Mouse (Mus musculus) liver, embryonic 14.5 days (tissue): ENCODE results near the gene Troap. TPM values are rescaled to one million over a fixed set of nuclear protein-coding genes. Genes with fewer than 3 reads are reported as not detected.

Source experiments
- ATAC-seq: fragments of 200-750 bp; cut with Nextera tagmentation; 2 replicates; pipeline ENCODE4 v1.8.0; 2017; ENCODE audit warnings: moderate number of reproducible peaks, mild to moderate bottlenecking, moderate library complexity; ENCODE audit not compliant: insufficient read depth
- DNase-seq, 3 experiments: peaks; one replicate each; pipeline ENCODE4 v3.0.0-alpha.2; 2012 to 2013; ENCODE audit warnings: low read depth in 3 of 3, low spot score in 3 of 3
- H3K27ac ChIP-seq: fragments of 300-500 bp; sonication (generic); 2 replicates; pipeline ENCODE4 v1.5.1; 2014; ENCODE audit warnings: moderate library complexity, mild to moderate bottlenecking, control low read depth, inconsistent platforms
- H3K27me3 ChIP-seq: fragments of 300-500 bp; sonication (generic); 2 replicates; pipeline ENCODE4 v1.6.1; 2014; ENCODE audit warnings: mild to moderate bottlenecking, low read length, moderate library complexity; ENCODE audit not compliant: control insufficient read depth, insufficient read depth
- H3K36me3 ChIP-seq: fragments of 300-500 bp; sonication (generic); replicated peaks from 2 replicates; pipeline ENCODE4 v1.6.1; 2014; ENCODE audit warnings: low read depth; ENCODE audit not compliant: control insufficient read depth, insufficient read depth
- H3K4me1 ChIP-seq, 2 experiments: fragments of 200-500 bp in 1 of 2; fragments of 300-500 bp in 1 of 2; sonication (generic) in 1 of 2; replicated peaks; 2 replicates each; pipeline ENCODE4 v1.6.1; 2012 to 2014; ENCODE audit warnings: antibody characterized with exemption in 1 of 2, inconsistent platforms in 1 of 2, low read length in 1 of 2; ENCODE audit not compliant: control insufficient read depth in 2 of 2, insufficient read depth in 2 of 2
- H3K4me2 ChIP-seq: fragments of 300-500 bp; sonication (generic); 2 replicates; pipeline ENCODE4 v1.6.1; 2014; ENCODE audit warnings: low read depth, mild to moderate bottlenecking, control low read depth, moderate library complexity
- H3K4me3 ChIP-seq, 2 experiments: fragments of 200-500 bp in 1 of 2; fragments of 300-500 bp in 1 of 2; sonication (generic) in 1 of 2; 2 replicates each; pipeline ENCODE4 v1.5.1; 2012 to 2014; ENCODE audit warnings: low read depth in 2 of 2, low read length in 2 of 2, mild to moderate bottlenecking in 2 of 2, control low read depth in 1 of 2, inconsistent platforms in 1 of 2, moderate library complexity in 1 of 2; ENCODE audit not compliant: insufficient read depth in 1 of 2
- H3K9ac ChIP-seq: fragments of 300-500 bp; sonication (generic); replicated peaks from 2 replicates; pipeline ENCODE4 v1.6.1; 2014; ENCODE audit warnings: mild to moderate bottlenecking, control low read depth, moderate library complexity
- H3K9me3 ChIP-seq: fragments of 300-500 bp; sonication (generic); 2 replicates; pipeline ENCODE4 v1.6.1; 2016; ENCODE audit warnings: low read length, mixed read lengths; ENCODE audit not compliant: control insufficient read depth
- CTCF ChIP-seq: IDR thresholded peaks from 2 replicates; pipeline ENCODE4 v1.5.1; 2016; ENCODE audit warnings: antibody characterized with exemption, low read depth, control low read depth
- EP300 ChIP-seq: IDR thresholded peaks from 2 replicates; pipeline ENCODE4 v1.6.1; 2016; ENCODE audit warnings: antibody characterized with exemption, low read depth
- WGBS: fragments of 180-500 bp; shearing (Covaris S2); extraction: QIAGEN DNeasy Blood & Tissue Kit; methylation state at CpG from one replicate; pipeline ENCODE4 v1.1.7; 2014; ENCODE audit not compliant: insufficient replicate concordance; 5-methylcytosine and 5-hydroxymethylcytosine counted together
- polyA plus RNA-seq, 2 experiments: library from polyadenylated mRNA; depleted of rRNA in 1 of 2; stranded (reverse) in 1 of 2; unstranded in 1 of 2; fragments of >200 nt; fragmentation: Nextera tagmentation in 1 of 2; extraction: Ambion mirVana in 1 of 2; gene quantifications; 2 replicates each; pipeline versions ENCODE4 v1.2.1 to v1.2.3; 2012 to 2014

Gene Troap
- polyA plus RNA-seq, 2 experiments, result 11.1 to 15.7 TPM

- peak; percentile 63; the same call in 1 of the 2 replicates for ATAC-seq
- no peaks in the 10 kb centered on the region for H3K36me3 ChIP-seq
- WGBS, result 5% methylated on average over 9 of the region's 9 CpGs
Measured at GRCm38 (mm10) chr15:99113396-99113975, 39.1 kb downstream of the Troap start.

GRCm38 (mm10) chr15:99114312-99115064, 40.1 kb downstream of the Troap start:
- TF ChIP-seq CTCF (no peak), EP300 (no peak)
- Histone ChIP-seq H3K4me2 (no peak overlapping the region), H3K27ac (no peak overlapping the region), H3K27me3 (no peaks in the 10 kb centered on the region), H3K9me3 (no peaks in the 10 kb centered on the region), H3K36me3 (no peaks in the 10 kb centered on the region), H3K4me1 (peaks cover 0 to 8% of the 10 kb centered on the region in 2 experiments; a peak in 2 of 4 replicates), H3K4me3 (no peak overlapping the region), H3K9ac (no peak overlapping the region)
- ATAC-seq (no peak), DNase-seq (no peak)
- 41% methylated on average over 13 of the region's 14 CpGs for whole genome bisulfite sequencing

More at GRCm38 (mm10) chr15:99113396-99113975, 39.1 kb downstream of the Troap start:
- Histone ChIP-seq H3K27ac (no peak overlapping the region), H3K9me3 (no peaks in the 10 kb centered on the region), H3K27me3 (no peaks in the 10 kb centered on the region), H3K9ac (no peak overlapping the region), H3K4me2 (peak overlapping the region; percentile 62), H3K4me1 (peaks cover 0 to 8% of the 10 kb centered on the region in 2 experiments; a peak in 2 of 4 replicates), H3K4me3 (peak overlapping the region; percentile 14 to 47; a peak in 3 of 4 replicates)
- TF ChIP-seq CTCF (peak; percentile 59), EP300 (no peak)
- no peak for DNase-seq

GRCm38 (mm10) chr15:99115065-99115423, 40.7 kb downstream of the Troap start:
- no peak overlapping the region for H3K27ac ChIP-seq
- no peaks in the 10 kb centered on the region for H3K9me3 ChIP-seq
- H3K4me2 ChIP-seq, result no peak overlapping the region
- WGBS, result 55% methylated on average over 7 of the region's 7 CpGs
- no peak overlapping the region for H3K4me3 ChIP-seq
- H3K36me3 ChIP-seq, result no peaks in the 10 kb centered on the region
- H3K9ac ChIP-seq, result no peak overlapping the region
- DNase-seq (no peak), ATAC-seq (no peak)
- TF ChIP-seq EP300 (no peak), CTCF (no peak)
- no peaks in the 10 kb centered on the region for H3K27me3 ChIP-seq
- peaks cover 0 to 8% of the 10 kb centered on the region in 2 experiments; a peak in 2 of 4 replicates for H3K4me1 ChIP-seq

GRCm38 (mm10) chr15:99116539-99116938, 42.2 kb downstream of the Troap start:
- Histone ChIP-seq H3K27me3 (no peaks in the 10 kb centered on the region), H3K4me2 (no peak overlapping the region), H3K4me3 (no peak overlapping the region), H3K9me3 (no peaks in the 10 kb centered on the region), H3K36me3 (no peaks in the 10 kb centered on the region), H3K27ac (no peak overlapping the region), H3K4me1 (peaks cover 0 to 8% of the 10 kb centered on the region in 2 experiments; a peak in 2 of 4 replicates), H3K9ac (no peak overlapping the region)
- ATAC-seq, result peak; percentile 39; the same call in 1 of the 2 replicates
- TF ChIP-seq EP300 (no peak), CTCF (no peak)
- no peak for DNase-seq
- 27% methylated on average over 11 of the region's 11 CpGs for WGBS

GRCm38 (mm10) chr15:99120814-99121213, 46.4 kb downstream of the Troap start:
- Histone ChIP-seq H3K4me3 (no peak overlapping the region), H3K27me3 (peaks cover 1% of the 10 kb centered on the region; the same call in 1 of the 2 replicates), H3K4me1 (peaks cover 3 to 4% of the 10 kb centered on the region in 2 experiments; a peak in 2 of 4 replicates), H3K9me3 (no peaks in the 10 kb centered on the region), H3K9ac (no peak overlapping the region), H3K27ac (no peak overlapping the region), H3K4me2 (no peak overlapping the region), H3K36me3 (no peaks in the 10 kb centered on the region)
- 8% methylated on average over 11 of the region's 11 CpGs for WGBS
- ATAC-seq (no peak), DNase-seq (no peak)
- no peak for TF ChIP-seq CTCF
- no peak for TF ChIP-seq EP300
